Mouse (Mus musculus) limb, embryonic 14.5 days (tissue): ENCODE data around the gene Cs. TPM values are rescaled to one million over a fixed set of nuclear protein-coding genes. Genes with fewer than 3 reads are reported as not detected.

ENCODE experiments used
- ATAC-seq: fragments of 200-750 bp; cut with Nextera tagmentation; 2 replicates; pipeline ENCODE4 v1.8.0; 2017; ENCODE audit warnings: low read depth, moderate number of reproducible peaks, moderate TSS enrichment; ENCODE audit not compliant: low FRiP score
- DNase-seq: peaks from one replicate; pipeline ENCODE4 v3.0.0-alpha.2; 2015; ENCODE audit warnings: low spot score
- H3K27ac ChIP-seq: fragments of 300-500 bp; sonication (generic); replicated peaks from 2 replicates; pipeline ENCODE4 v1.5.1; 2014; ENCODE audit warnings: low read depth, mild to moderate bottlenecking, low read length, moderate library complexity, mixed read lengths
- H3K27me3 ChIP-seq: fragments of 300-500 bp; sonication (generic); 2 replicates; pipeline ENCODE4 v1.6.1; 2014; ENCODE audit warnings: low read length, mixed read lengths; ENCODE audit not compliant: control insufficient read depth, insufficient read depth
- H3K36me3 ChIP-seq: fragments of 300-500 bp; sonication (generic); 2 replicates; pipeline ENCODE4 v1.6.1; 2014; ENCODE audit warnings: mild to moderate bottlenecking, low read length, moderate library complexity, mixed read lengths; ENCODE audit not compliant: control insufficient read depth, insufficient read depth
- H3K4me1 ChIP-seq: fragments of 300-500 bp; sonication (generic); 2 replicates; pipeline ENCODE4 v1.6.1; 2014; ENCODE audit warnings: antibody characterized with exemption, low read length, mixed read lengths; ENCODE audit not compliant: control insufficient read depth, insufficient read depth
- H3K4me2 ChIP-seq: fragments of 300-500 bp; sonication (generic); replicated peaks from 2 replicates; pipeline ENCODE4 v1.6.1; 2014; ENCODE audit warnings: low read depth, mild to moderate bottlenecking, low read length, moderate library complexity; ENCODE audit not compliant: severe bottlenecking
- H3K4me3 ChIP-seq: fragments of 300-500 bp; sonication (generic); replicated peaks from 2 replicates; pipeline ENCODE4 v1.5.1; 2014; ENCODE audit warnings: low read length
- H3K9ac ChIP-seq: fragments of 300-500 bp; sonication (generic); 2 replicates; pipeline ENCODE4 v1.6.1; 2014; ENCODE audit warnings: mild to moderate bottlenecking, low read depth, low read length, moderate library complexity; ENCODE audit not compliant: severe bottlenecking
- H3K9me3 ChIP-seq: fragments of 300-500 bp; sonication (generic); 2 replicates; pipeline ENCODE4 v1.6.1; 2016; ENCODE audit warnings: low read length; ENCODE audit not compliant: control insufficient read depth
- POLR2A ChIP-seq: fragments of 200-500 bp; IDR thresholded peaks from 2 replicates; pipeline ENCODE4 v1.8.0; 2012; ENCODE audit warnings: inconsistent platforms, mild to moderate bottlenecking, moderate library complexity, borderline replicate concordance; ENCODE audit not compliant: insufficient read depth, insufficient read length; ENCODE audit errors: extremely low read depth
- WGBS: fragments of 180-500 bp; shearing (Covaris S2); extraction: QIAGEN DNeasy Blood & Tissue Kit; methylation state at CpG from one replicate; pipeline ENCODE4 v1.1.7; 2014; 5-methylcytosine and 5-hydroxymethylcytosine counted together
- polyA plus RNA-seq, 2 experiments: library from polyadenylated mRNA; depleted of rRNA in 1 of 2; stranded (reverse) in 1 of 2; unstranded in 1 of 2; fragments of >200 nt; fragmentation: Nextera tagmentation in 1 of 2; extraction: Ambion mirVana in 1 of 2; gene quantifications; 2 replicates each; pipeline versions ENCODE4 v1.2.1 to v1.2.3; 2012 to 2014

Gene Cs
- polyA plus RNA-seq, 2 experiments = 131 to 174 TPM

DNA sequence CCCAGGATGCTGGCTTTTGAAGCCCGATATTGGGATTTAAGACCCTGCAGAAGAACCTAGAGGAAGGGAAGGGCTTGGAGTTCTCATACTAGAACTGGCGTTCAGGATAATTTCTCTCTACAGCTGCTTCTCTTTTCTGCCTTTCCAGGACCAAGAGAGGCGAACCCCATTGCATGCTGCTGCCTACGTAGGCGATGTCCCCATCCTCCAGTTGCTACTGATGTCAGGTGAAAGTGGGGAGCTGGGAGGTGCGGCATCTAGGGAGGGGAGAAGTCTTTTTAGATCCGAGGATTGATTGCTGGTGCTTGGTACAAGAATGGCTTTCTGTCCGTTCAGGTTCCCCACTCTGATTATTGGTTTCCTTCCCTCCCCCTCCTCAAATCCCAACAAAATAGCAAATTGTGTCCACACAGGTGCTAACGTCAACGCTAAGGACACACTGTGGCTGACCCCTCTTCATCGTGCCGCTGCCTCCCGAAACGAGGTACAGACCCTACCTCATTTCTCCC, 40.5 kb downstream of the Cs start:
- Histone ChIP-seq H3K27me3 (no peaks in the 10 kb centered on the region), H3K9me3 (no peaks in the 10 kb centered on the region), H3K4me3 (peak overlapping the region; percentile 98), H3K9ac (peak overlapping the region; percentile 98), H3K36me3 (peaks cover 46% of the 10 kb centered on the region), H3K27ac (no peak overlapping the region), H3K4me1 (peaks cover 14% of the 10 kb centered on the region; the same call in 1 of the 2 replicates), H3K4me2 (peak overlapping the region; percentile 72)
- TF ChIP-seq POLR2A = no peak
- WGBS = 51% methylated on average over 14 of the region's 14 CpGs
- DNase-seq (no peak), ATAC-seq (no peak)

GRCm38 (mm10) chr10:128378462-128378861, 40.9 kb downstream of the Cs start:
- Histone ChIP-seq H3K4me3 (peak overlapping the region; percentile 98), H3K4me1 (peaks cover 14% of the 10 kb centered on the region; the same call in 1 of the 2 replicates), H3K4me2 (peak overlapping the region; percentile 72), H3K36me3 (peaks cover 51% of the 10 kb centered on the region), H3K9ac (peak overlapping the region; percentile 98), H3K9me3 (no peaks in the 10 kb centered on the region), H3K27me3 (no peaks in the 10 kb centered on the region), H3K27ac (no peak overlapping the region)
- TF ChIP-seq POLR2A = no peak
- no peak for ATAC-seq
- WGBS = 71% methylated on average over 3 of the region's 3 CpGs
- DNase-seq = no peak

DNA sequence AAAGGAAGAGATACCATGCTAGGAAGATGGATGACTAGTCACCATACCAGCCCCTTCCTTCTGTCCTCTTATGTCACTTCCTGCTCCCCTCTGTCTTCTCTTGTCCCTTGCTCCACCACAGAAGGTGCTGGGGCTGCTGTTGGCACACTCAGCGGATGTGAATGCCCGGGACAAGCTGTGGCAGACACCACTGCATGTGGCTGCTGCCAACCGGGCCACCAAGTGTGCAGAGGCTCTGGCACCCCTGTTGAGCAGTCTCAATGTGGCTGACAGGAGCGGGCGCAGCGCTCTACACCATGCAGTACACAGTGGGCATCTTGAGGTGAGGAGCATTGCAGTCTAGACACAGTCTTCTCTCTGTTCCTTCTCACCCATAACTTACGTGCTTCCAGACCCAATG, 41.7 kb downstream of the Cs start:
- 93% methylated on average over 7 of the region's 7 CpGs for WGBS
- DNase-seq = no peak
- H3K9ac ChIP-seq = no peak overlapping the region

DNA sequence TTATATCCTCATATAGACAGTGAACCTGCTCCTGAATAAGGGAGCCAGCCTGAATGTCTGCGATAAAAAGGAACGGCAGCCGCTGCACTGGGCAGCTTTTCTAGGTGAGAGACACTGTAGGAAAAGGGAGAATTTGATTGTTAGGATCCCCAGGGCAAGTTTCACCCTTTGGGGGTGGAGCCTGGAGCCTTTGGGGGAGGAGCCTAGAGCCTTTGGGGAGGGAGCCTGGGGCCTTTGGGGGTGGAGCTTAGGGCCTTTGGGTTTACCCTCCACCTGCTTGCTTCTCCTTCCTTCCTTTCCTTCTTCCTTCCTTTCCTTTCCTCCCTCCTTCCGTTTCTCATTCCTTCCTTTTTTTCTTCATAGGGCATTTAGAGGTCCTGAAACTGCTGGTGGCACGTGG, 43.0 kb downstream of the Cs start:
- ATAC-seq = no peak

More for the DNA sequence above, 41.7 kb downstream of the Cs start:
- Histone ChIP-seq H3K4me2 (no peak overlapping the region), H3K36me3 (peaks cover 59% of the 10 kb centered on the region), H3K4me3 (no peak overlapping the region), H3K9me3 (no peaks in the 10 kb centered on the region), H3K27ac (no peak overlapping the region), H3K4me1 (peaks cover 14% of the 10 kb centered on the region; the same call in 1 of the 2 replicates), H3K27me3 (no peaks in the 10 kb centered on the region)
- TF ChIP-seq POLR2A = no peak
- ATAC-seq = no peak

GRCm38 (mm10) chr10:128382482-128382881, 44.9 kb downstream of the Cs start:
- Histone ChIP-seq H3K9ac (no peak overlapping the region), H3K36me3 (peaks cover 91% of the 10 kb centered on the region), H3K4me2 (no peak overlapping the region), H3K27me3 (no peaks in the 10 kb centered on the region), H3K4me3 (no peak overlapping the region), H3K27ac (no peak overlapping the region), H3K4me1 (peaks cover 8% of the 10 kb centered on the region; the same call in 1 of the 2 replicates), H3K9me3 (no peaks in the 10 kb centered on the region)
- DNase-seq = no peak
- 88% methylated on average over 8 of the region's 8 CpGs for WGBS
- ATAC-seq = no peak
- no peak for TF ChIP-seq POLR2A

More for the DNA sequence above, 43.0 kb downstream of the Cs start:
- peaks cover 71% of the 10 kb centered on the region for H3K36me3 ChIP-seq
- no peak overlapping the region for H3K27ac ChIP-seq
- no peak overlapping the region for H3K4me3 ChIP-seq
- H3K9ac ChIP-seq = no peak overlapping the region
- no peak overlapping the region for H3K4me2 ChIP-seq
- H3K27me3 ChIP-seq = no peaks in the 10 kb centered on the region
- no peak for TF ChIP-seq POLR2A
- no peaks in the 10 kb centered on the region for H3K9me3 ChIP-seq
- DNase-seq = no peak
- WGBS = 87% methylated on average over 5 of the region's 5 CpGs
- H3K4me1 ChIP-seq = peaks cover 14% of the 10 kb centered on the region; the same call in 1 of the 2 replicates
